Mouse (Mus musculus) T-helper 17 cell (primary cell): Measurements from ENCODE around the gene Zfp97.
"Not testable (repeated sequence)": the region's sequence is repeated elsewhere in the genome, so short reads cannot be mapped to it uniquely, and the experiment has no call there.

Experiments
- in situ Hi-C, 2 experiments: fragments of 300-600 bp; cut with MboI, MseI; formaldehyde crosslinking; loops; 1 replicate in 1 of 2; 2 replicates in 1 of 2; pipeline ENCODE4 v1.15.1; 2025; ENCODE audit warnings: high pct_unique_total_duplicates in 2 of 2

Zfp97 gene

GRCm38 (mm10) chr17:17120830-17121502 is at the start of gene Zfp97:
Gene Zfp97 (plus strand): TSS chr17:17121415.
- in situ Hi-C loops, result loop anchor here (5.0 kb wide), 1 partner anchor 66 kb away; no protein-coding TSS in a partner anchor

- in situ Hi-C loops, result not testable (repeated sequence)
Observed at GRCm38 (mm10) chr17:17178757-17179413, 57.7 kb downstream of the Zfp97 start.

- in situ Hi-C loops, result not testable (repeated sequence)
Observed at GRCm38 (mm10) chr17:17194761-17195160, 73.5 kb downstream of the Zfp97 start.

- in situ Hi-C loops, result no loop called here
Observed at GRCm38 (mm10) chr17:17195178-17195577, 74.0 kb downstream of the Zfp97 start.

- in situ Hi-C loops, result not testable (repeated sequence)
Observed at GRCm38 (mm10) chr17:17196111-17196510, 74.9 kb downstream of the Zfp97 start.
